8 mouse cellular contexts compared by ENCODE assay signal in the genomic region with DNA sequence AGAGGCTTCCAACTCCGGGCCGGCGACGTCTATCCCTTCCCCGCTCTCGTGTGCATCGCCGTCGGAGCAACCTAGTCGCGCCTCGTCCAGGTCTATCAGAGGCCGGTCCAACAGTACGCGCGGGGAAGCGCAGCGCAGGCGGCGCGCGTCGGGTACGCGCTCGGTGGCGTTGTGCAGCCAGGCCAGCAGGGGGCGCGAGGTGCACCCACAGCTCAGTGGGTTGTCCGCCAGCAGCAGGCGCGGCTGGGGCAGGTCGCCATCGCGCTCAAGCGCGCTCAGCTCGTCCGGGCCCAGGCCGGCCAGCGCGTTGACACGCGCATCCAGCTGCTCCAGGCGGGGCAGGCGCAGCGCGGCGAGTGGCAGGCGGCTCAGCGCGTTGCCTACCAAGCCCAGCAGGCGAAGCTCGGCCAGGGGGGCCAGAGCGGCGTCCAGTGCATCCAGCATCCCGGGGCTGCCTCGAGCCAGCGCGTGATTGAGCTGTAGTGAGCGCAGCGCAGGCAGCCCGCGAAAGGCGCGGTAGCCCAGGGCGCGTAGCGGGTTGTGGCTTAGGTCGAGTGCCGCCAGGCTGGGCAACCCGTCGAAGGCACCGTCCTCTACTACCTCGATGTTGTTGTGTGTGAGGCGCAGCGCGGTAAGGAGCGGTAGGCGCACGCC. TPM values are rescaled to one million over a fixed set of nuclear protein-coding genes. Genes with fewer than 3 reads are reported as not detected.
DNase-seq lines count a peak whose midpoint lies in the region; ATAC-seq lines count a peak whose summit lies in the region.

No protein-coding gene starts in this region.

- H3K4me2 ChIP-seq in intestine, embryonic 15.5 days (replicated peaks), result peak overlapping the region; percentile 97

- intact Hi-C loops in left cerebral cortex, postnatal 10 days (cut with DNase I), result loop anchor here (2.0 to 5.0 kb wide), 2 partner anchors 81 to 173 kb away; no protein-coding TSS in a partner anchor

- no peak overlapping the region; the same call in 1 of the 2 replicates for H3K27ac ChIP-seq in embryonic facial prominence, embryonic 10.5 days (replicated peaks)
- no peak overlapping the region for H3K27ac ChIP-seq in intestine, embryonic 15.5 days

- WGBS in embryonic facial prominence, embryonic 10.5 days, result under 1% methylated on average over 81 of the region's 81 CpGs
- under 1% methylated on average over 79 of the region's 81 CpGs for WGBS in intestine, embryonic 15.5 days

- H3K4me1 ChIP-seq in embryonic facial prominence, embryonic 10.5 days, result peaks cover 32% of the 10 kb centered on the region
- peaks cover 16% of the 10 kb centered on the region for H3K4me1 ChIP-seq in intestine, embryonic 15.5 days (replicated peaks)

- DNase-seq in adrenal gland, adult 8-10 months, result peak; percentile 85
- peak; percentile 92 for DNase-seq in embryonic facial prominence, embryonic 10.5 days (ENCODE audit: low spot score)
- peak; percentile 92 to 93 for DNase-seq in gastrocnemius, postnatal 4 days (ENCODE audit: low spot score in 2 of 2)
- DNase-seq in left cerebral cortex, postnatal 10 days (ENCODE audit: extremely low spot score in 1 of 2, low spot score in 2 of 2), result peak; percentile 74 to 92
- peak; percentile 84 to 89 for DNase-seq in right cerebral cortex, adult 2 months (ENCODE audit: low spot score in 2 of 2)
- peak; percentile 83 for DNase-seq in urinary bladder, adult 2 months (ENCODE audit: low spot score)

- peak; percentile 94 for ATAC-seq in intestine, embryonic 15.5 days
- ATAC-seq in megakaryocyte progenitor cell, adult 5-6 weeks (replicated peaks; ENCODE audit: poor library complexity), result peak; percentile 98

- H3K4me3 ChIP-seq in embryonic facial prominence, embryonic 10.5 days, result peak overlapping the region; percentile 63
- peak overlapping the region; percentile 49 for H3K4me3 ChIP-seq in intestine, embryonic 15.5 days (replicated peaks)

- H3K27me3 ChIP-seq in embryonic facial prominence, embryonic 10.5 days (replicated peaks; ENCODE audit: low read depth, poor library complexity, severe bottlenecking), result peaks cover 100% of the 10 kb centered on the region
- peaks cover 60% of the 10 kb centered on the region for H3K27me3 ChIP-seq in intestine, embryonic 15.5 days (replicated peaks)

- H3K9me3 ChIP-seq in embryonic facial prominence, embryonic 10.5 days, result no peaks in the 10 kb centered on the region
- no peaks in the 10 kb centered on the region for H3K9me3 ChIP-seq in intestine, embryonic 15.5 days

- H3K9ac ChIP-seq in intestine, embryonic 15.5 days, result peak overlapping the region; percentile 33; the same call in 1 of the 2 replicates

- H3K36me3 ChIP-seq in embryonic facial prominence, embryonic 10.5 days (replicated peaks), result no peaks in the 10 kb centered on the region
- no peaks in the 10 kb centered on the region for H3K36me3 ChIP-seq in intestine, embryonic 15.5 days

RNA-seq across cellular contexts. Expression of a gene that starts 1.1 kb away (rescaled TPM):
- 10 to 100 TPM; 29.8 to 42.0 (median 36.0) TPM for total RNA-seq in adrenal gland, adult 8-10 months (2022)
- polyA plus RNA-seq in embryonic facial prominence, embryonic 10.5 days (2016; fragmentation: Nextera tagmentation; extraction: Ambion mirVana), result 0.55 and 0.60 TPM in 2 replicates
- total RNA-seq in gastrocnemius, postnatal 4 days (2021), result 10 to 100 TPM; 28.6 to 32.5 TPM
- polyA plus RNA-seq in intestine, embryonic 15.5 days (2015; fragmentation: Nextera tagmentation; extraction: Ambion mirVana), result 1.3 and 1.4 TPM in 2 replicates
- 1 to 10 TPM; 3.3 TPM for total RNA-seq in left cerebral cortex, postnatal 10 days (2021)
- total RNA-seq in megakaryocyte progenitor cell, adult 5-6 weeks (2015), result 0.07 TPM in 1 of 2 replicates, not detected in the other
- total RNA-seq in megakaryocyte progenitor cell, adult 5-6 weeks (2017), result not detected in 2 replicates
- polyA plus RNA-seq in urinary bladder, adult 2 months (2012; rRNA removed), result 2.6 and 3.5 TPM in 2 replicates

Comparison
In these comparisons a context has a peak if more than half of its experiments do, and no peak if none do; other contexts are left out.
1. RNA of a gene that starts 1.1 kb away (total RNA-seq): 29.8 to 42.0 TPM in adrenal gland, adult 8-10 months and 28.6 to 32.5 TPM in gastrocnemius, postnatal 4 days; 3.3 TPM in left cerebral cortex, postnatal 10 days and 0.07 TPM in megakaryocyte progenitor cell, adult 5-6 weeks; every median in the first group is over 4 times any median in the second.
2. Peak in every context shown above with its lines, with median percentiles within 50 percentile points of each other: DNase-seq.